Mouse (Mus musculus) forebrain, embryonic 13.5 days (tissue): ENCODE data around the gene Men1. TPM values are rescaled to one million over a fixed set of nuclear protein-coding genes. Genes with fewer than 3 reads are reported as not detected.

Experiments used
- ATAC-seq: fragments of 200-750 bp; cut with Nextera tagmentation; 2 replicates; pipeline ENCODE4 v1.8.0; 2017
- H3K27ac ChIP-seq: fragments of 300-500 bp; sonication (generic); 2 replicates; pipeline ENCODE4 v1.5.1; 2015; ENCODE audit warnings: inconsistent platforms, mild to moderate bottlenecking, moderate library complexity
- H3K27me3 ChIP-seq: fragments of 300-500 bp; sonication (generic); 2 replicates; pipeline ENCODE4 v1.6.1; 2015; ENCODE audit warnings: mild to moderate bottlenecking, inconsistent platforms
- H3K36me3 ChIP-seq: fragments of 300-500 bp; sonication (generic); 2 replicates; pipeline ENCODE4 v1.6.1; 2015; ENCODE audit warnings: mild to moderate bottlenecking, inconsistent platforms; ENCODE audit not compliant: poor library complexity, severe bottlenecking
- H3K4me1 ChIP-seq: fragments of 300-500 bp; sonication (generic); 2 replicates; pipeline ENCODE4 v1.6.1; 2015; ENCODE audit warnings: inconsistent platforms
- H3K4me2 ChIP-seq: fragments of 300-500 bp; sonication (generic); 2 replicates; pipeline ENCODE4 v1.6.1; 2015; ENCODE audit warnings: inconsistent platforms, mild to moderate bottlenecking, moderate library complexity
- H3K4me3 ChIP-seq: fragments of 300-500 bp; sonication (generic); 2 replicates; pipeline ENCODE4 v1.5.1; 2015; ENCODE audit warnings: mild to moderate bottlenecking, inconsistent platforms
- H3K9ac ChIP-seq: fragments of 300-500 bp; sonication (generic); 2 replicates; pipeline ENCODE4 v1.6.1; 2015; ENCODE audit warnings: mild to moderate bottlenecking, inconsistent platforms
- H3K9me3 ChIP-seq: fragments of 300-500 bp; sonication (generic); replicated peaks from 2 replicates; pipeline ENCODE4 v1.6.1; 2016; ENCODE audit warnings: inconsistent platforms
- WGBS: fragments of 180-500 bp; shearing (Covaris S2); methylation state at CpG from one replicate; pipeline ENCODE4 v1.1.7; 2015; 5-methylcytosine and 5-hydroxymethylcytosine counted together
- polyA plus RNA-seq: library from polyadenylated mRNA; unstranded; fragments of >200 nt; fragmentation: Nextera tagmentation; extraction: Ambion mirVana; gene quantifications from 2 replicates; pipeline ENCODE4 v1.2.1, GENCODE M21; 2015

Men1 gene
- polyA plus RNA-seq, 1 experiment from 2014 or later: 83.8 TPM

DNA sequence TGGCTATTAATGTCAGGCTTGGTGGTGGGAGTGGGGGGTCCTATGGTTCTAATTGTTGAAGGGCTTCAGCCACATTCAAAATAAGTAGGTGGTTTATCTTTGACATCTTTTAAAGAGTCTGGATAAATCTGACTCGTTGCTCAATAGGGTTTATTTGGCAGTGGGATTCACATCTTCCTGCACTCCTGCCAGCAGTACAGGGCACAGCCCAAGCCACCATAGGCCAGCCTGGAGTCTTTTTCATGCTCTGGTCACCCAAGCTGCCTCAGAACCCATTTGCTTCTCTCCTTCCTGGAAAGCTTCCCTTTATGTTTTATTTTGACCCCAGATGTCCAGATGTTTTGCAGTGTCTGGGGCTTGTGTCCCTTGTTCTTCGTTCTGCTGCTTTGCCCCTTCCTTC is 41.9 kb downstream of the Men1 start:
- Histone ChIP-seq H3K9me3 (no peaks in the 10 kb centered on the region), H3K36me3 (peaks cover 82% of the 10 kb centered on the region), H3K4me2 (no peak overlapping the region), H3K27ac (peak overlapping the region; percentile 3; the same call in 1 of the 2 replicates), H3K4me1 (0 out of 2 replicates have a peak, but pooled peaks cover 7% of the 10 kb centered on the region), H3K27me3 (no peaks in the 10 kb centered on the region), H3K4me3 (no peak overlapping the region), H3K9ac (no peak overlapping the region)
- no peak for ATAC-seq
- 71% methylated on average over 2 of the region's 2 CpGs for WGBS

DNA sequence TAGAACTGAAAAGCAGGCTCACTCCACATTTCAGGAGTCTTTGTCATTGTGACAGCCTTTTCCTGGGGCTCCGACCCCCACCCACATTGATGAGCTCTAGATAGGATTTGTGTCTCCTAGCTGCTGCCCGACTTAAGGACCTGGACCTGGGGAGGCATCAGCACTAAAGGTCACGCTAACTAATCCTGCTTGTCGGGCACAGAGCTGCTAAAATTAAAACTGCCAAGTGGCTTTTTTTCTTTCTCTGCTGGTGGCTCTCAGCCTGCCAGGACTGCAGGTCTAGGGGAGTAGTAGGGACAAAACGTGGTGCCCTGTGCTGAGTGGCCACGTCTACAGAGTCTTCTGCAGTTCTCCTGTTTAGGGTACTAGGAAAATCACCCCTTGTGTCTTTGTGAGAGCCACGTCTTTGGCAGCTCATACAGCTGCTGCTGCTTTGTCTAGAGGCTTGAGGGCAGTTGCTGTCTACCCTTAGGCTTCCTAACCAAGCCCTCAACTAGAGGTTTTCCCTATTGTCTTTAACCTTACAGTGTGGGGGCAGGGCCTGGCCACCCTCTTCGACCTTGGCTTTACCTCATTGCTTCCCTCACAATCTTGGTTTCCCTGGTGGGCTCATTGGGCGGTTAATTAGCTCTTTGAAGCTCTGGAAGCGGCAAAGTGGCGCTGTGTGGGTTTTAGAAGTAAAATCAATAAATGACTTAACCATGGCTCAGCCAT is 42.7 kb downstream of the Men1 start:
- Histone ChIP-seq H3K27me3 (no peaks in the 10 kb centered on the region), H3K27ac (peak overlapping the region; percentile 40), H3K4me2 (no peak overlapping the region), H3K4me1 (0 out of 2 replicates have a peak, but pooled peaks cover 7% of the 10 kb centered on the region), H3K4me3 (no peak overlapping the region), H3K36me3 (peaks cover 74% of the 10 kb centered on the region), H3K9me3 (no peaks in the 10 kb centered on the region), H3K9ac (no peak overlapping the region)
- WGBS: 44% methylated on average over 11 of the region's 11 CpGs
- ATAC-seq: no peak

DNA sequence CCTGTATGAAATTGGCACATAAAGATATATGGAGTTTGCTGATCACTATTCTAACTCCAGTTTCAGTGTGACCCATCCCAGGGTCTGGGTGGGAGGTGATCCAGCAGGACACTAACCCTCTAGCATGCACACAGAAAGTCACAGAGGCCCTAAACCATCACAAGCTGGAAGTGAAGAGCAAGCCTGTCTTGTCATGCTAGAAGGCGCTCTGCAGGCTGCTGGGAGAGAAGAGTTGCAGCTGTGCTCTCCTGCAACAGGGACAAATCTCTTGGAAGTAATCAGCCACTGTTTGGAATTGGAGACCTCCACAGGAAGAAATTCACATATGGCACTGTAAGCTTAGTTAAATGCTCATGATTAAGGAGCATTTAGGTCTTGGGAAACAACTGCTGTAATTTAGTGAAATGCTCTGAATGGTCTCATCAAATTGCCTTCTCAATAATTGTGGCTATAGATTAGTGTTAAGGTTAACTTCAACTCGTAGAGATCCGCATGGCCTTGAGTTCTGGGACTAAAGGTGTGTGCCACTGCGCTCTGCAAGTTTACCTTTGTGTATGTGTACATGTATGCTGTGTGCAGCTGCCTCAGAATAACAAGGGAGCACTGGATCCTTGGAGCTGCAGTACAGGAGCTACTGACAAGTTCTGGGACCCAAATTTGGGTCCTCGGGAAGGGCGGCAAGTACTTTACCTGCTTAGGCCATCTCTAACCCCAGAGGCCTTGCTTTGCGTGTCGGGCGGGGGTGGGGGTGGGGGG is 45.8 kb downstream of the Men1 start:
- ATAC-seq: no peak
- Histone ChIP-seq H3K4me3 (no peak overlapping the region), H3K4me1 (0 out of 2 replicates have a peak, but pooled peaks cover 16% of the 10 kb centered on the region), H3K9ac (no peak overlapping the region), H3K9me3 (no peaks in the 10 kb centered on the region), H3K4me2 (no peak overlapping the region), H3K27ac (no peak overlapping the region), H3K27me3 (no peaks in the 10 kb centered on the region), H3K36me3 (peaks cover 42% of the 10 kb centered on the region)
- WGBS: 93% methylated on average over 9 of the region's 9 CpGs

DNA sequence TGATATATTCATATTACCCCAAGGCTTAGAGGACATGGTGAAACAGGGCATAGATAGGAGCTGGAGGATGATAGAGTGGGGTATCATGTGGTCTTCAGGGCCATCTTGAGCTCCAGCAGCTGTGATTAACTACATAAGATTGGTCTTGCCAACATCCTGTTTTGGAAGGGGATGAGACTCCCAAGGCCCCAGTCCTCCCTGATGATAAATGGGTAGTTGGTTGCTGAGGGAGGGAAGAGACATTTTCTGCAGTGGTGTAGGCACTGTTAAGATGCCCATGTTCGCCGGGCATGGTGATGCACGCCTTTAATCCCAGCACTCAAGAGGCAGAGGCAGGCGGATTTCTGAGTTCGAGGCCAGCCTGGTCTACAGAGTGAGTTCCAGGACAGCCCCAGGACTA is 46.5 kb downstream of the Men1 start:
- Histone ChIP-seq H3K27ac (no peak overlapping the region), H3K36me3 (peaks cover 36% of the 10 kb centered on the region), H3K9ac (no peak overlapping the region), H3K4me1 (0 out of 2 replicates have a peak, but pooled peaks cover 16% of the 10 kb centered on the region), H3K27me3 (no peaks in the 10 kb centered on the region), H3K4me2 (no peak overlapping the region), H3K9me3 (no peaks in the 10 kb centered on the region), H3K4me3 (no peak overlapping the region)
- no peak for ATAC-seq
- 96% methylated on average over 5 of the region's 5 CpGs for WGBS

DNA sequence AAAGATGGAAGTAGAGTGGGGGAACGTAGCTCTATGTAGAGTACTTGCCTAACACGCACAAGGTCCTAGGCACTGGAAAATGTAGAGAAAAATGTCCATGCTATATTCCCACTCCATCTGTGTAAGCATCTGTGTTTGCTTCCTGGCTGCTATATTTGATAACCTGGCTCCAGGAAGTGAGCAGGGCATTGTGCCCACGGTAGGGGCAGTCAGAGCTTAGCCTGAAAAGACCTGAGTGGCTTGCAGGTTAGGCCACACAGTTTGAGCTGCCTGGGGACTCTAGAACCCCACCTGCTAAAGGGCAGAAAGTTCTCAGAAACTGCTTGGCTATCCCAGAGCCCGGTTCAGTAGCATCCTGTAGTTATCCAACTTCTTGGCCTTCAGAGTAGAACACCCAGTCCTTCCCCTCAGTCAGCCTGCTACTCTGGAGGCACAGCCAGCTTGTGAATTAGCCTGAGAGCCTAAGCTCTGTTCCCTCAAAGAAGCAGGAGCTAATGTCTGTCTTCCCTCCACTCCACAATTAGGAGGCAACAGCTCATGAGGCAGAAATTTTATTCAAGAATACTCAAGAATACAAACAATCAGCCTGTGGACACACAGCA is 47.6 kb downstream of the Men1 start:
- WGBS: 82% methylated on average over 4 of the region's 4 CpGs
- Histone ChIP-seq H3K27ac (no peak overlapping the region), H3K4me1 (0 out of 2 replicates have a peak, but pooled peaks cover 14% of the 10 kb centered on the region)

GRCm38 (mm10) chr19:6383470-6383869 is 48.7 kb downstream of the Men1 start:
- Histone ChIP-seq H3K27me3 (0 out of 2 replicates have a peak, but pooled peaks cover 2% of the 10 kb centered on the region), H3K4me2 (no peak overlapping the region), H3K9ac (no peak overlapping the region), H3K36me3 (peaks cover 14% of the 10 kb centered on the region), H3K27ac (no peak overlapping the region), H3K4me1 (0 out of 2 replicates have a peak, but pooled peaks cover 9% of the 10 kb centered on the region), H3K9me3 (no peaks in the 10 kb centered on the region), H3K4me3 (no peak overlapping the region)
- WGBS: 46% methylated on average over 5 of the region's 5 CpGs
- no peak for ATAC-seq

More for the DNA sequence above, 47.6 kb downstream of the Men1 start:
- ATAC-seq: no peak
- no peak overlapping the region for H3K4me2 ChIP-seq
- peaks cover 24% of the 10 kb centered on the region for H3K36me3 ChIP-seq
- H3K4me3 ChIP-seq: no peak overlapping the region
- H3K9ac ChIP-seq: no peak overlapping the region
- no peaks in the 10 kb centered on the region for H3K27me3 ChIP-seq
- H3K9me3 ChIP-seq: no peaks in the 10 kb centered on the region

- Histone ChIP-seq H3K9me3 (no peaks in the 10 kb centered on the region), H3K4me1 (0 out of 2 replicates have a peak, but pooled peaks cover 9% of the 10 kb centered on the region), H3K4me3 (no peak within 1 kb of the TSS), H3K4me2 (no peak within 1 kb of the TSS), H3K36me3 (peaks cover 7% of the 10 kb centered on the region), H3K27ac (no peak within 1 kb of the TSS), H3K27me3 (0 out of 2 replicates have a peak, but pooled peaks cover 2% of the 10 kb centered on the region), H3K9ac (0 out of 2 replicates have a peak within 1 kb of the TSS, but pooled peaks have one; percentile 21)
- ATAC-seq: no peak
- WGBS: 11% methylated on average over 7 of the region's 7 CpGs
Measured at GRCm38 (mm10) chr19:6384128-6384527, 49.3 kb downstream of the Men1 start, which contains the start of gene Pygm. Gene Pygm, plus strand, starts transcription at chr19:6384399.

DNA sequence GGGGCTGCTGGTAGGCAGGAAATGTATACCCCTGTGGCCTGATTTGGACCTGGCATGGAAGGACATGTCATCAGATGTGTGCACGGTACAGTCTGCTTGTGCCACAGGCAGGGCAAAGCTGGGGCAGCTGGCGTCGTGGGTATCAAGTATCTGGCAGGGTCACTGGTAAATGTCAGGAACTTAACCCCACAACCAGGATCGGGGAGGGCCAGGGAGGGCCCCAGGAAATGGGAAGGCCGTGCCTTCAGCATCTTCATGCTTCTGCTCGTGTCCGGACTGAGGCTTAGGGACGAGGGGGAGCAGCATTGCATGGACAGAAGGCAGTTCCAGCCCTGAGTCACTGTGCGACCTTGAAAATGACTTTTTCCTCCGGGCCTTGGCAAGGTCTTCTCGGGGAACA is 50.2 kb downstream of the Men1 start:
- Histone ChIP-seq H3K36me3 (peaks cover under 1% of the 10 kb centered on the region; the same call in 1 of the 2 replicates), H3K27me3 (0 out of 2 replicates have a peak, but pooled peaks cover 2% of the 10 kb centered on the region), H3K4me1 (peaks cover 16% of the 10 kb centered on the region; the same call in 1 of the 2 replicates), H3K9ac (no peak overlapping the region), H3K9me3 (no peaks in the 10 kb centered on the region), H3K4me2 (no peak overlapping the region), H3K27ac (no peak overlapping the region), H3K4me3 (no peak overlapping the region)
- ATAC-seq: no peak
- 90% methylated on average over 11 of the region's 11 CpGs for WGBS

DNA sequence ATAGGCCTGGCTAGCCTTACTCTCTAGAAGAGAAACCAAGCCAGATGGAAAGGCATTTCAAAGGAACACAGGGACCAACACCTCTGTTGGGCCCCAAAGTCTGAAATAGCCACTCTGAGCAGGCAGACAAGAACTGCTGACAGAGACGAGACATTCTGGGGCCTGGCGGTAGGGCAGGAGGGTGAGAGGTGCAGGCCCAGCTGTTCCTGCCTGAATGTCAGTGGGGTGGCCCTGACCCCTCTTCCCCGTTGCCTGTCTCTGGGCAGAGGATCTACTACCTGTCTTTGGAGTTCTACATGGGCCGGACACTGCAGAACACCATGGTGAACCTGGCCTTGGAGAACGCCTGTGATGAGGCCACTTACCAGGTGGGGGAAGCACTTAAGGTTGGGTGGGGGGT is 50.6 kb downstream of the Men1 start:
- H3K9ac ChIP-seq: no peak overlapping the region; the same call in 1 of the 2 replicates
- no peak overlapping the region for H3K4me3 ChIP-seq
- H3K9me3 ChIP-seq: no peaks in the 10 kb centered on the region
- H3K36me3 ChIP-seq: no peaks in the 10 kb centered on the region
- WGBS: 87% methylated on average over 5 of the region's 5 CpGs
- 0 out of 2 replicates have a peak, but pooled peaks cover 2% of the 10 kb centered on the region for H3K27me3 ChIP-seq
- no peak overlapping the region for H3K27ac ChIP-seq
- no peak overlapping the region for H3K4me2 ChIP-seq
- peaks cover 16% of the 10 kb centered on the region; the same call in 1 of the 2 replicates for H3K4me1 ChIP-seq
- no peak for ATAC-seq

GRCm38 (mm10) chr19:6385821-6386220 is 51.0 kb downstream of the Men1 start:
- H3K9me3 ChIP-seq: no peaks in the 10 kb centered on the region
- no peak overlapping the region for H3K27ac ChIP-seq
- peaks cover 16% of the 10 kb centered on the region; the same call in 1 of the 2 replicates for H3K4me1 ChIP-seq
- 76% methylated on average over 7 of the region's 7 CpGs for WGBS
- H3K9ac ChIP-seq: no peak overlapping the region; the same call in 1 of the 2 replicates
- no peak overlapping the region for H3K4me3 ChIP-seq
- no peaks in the 10 kb centered on the region for H3K36me3 ChIP-seq
- 0 out of 2 replicates have a peak, but pooled peaks cover 2% of the 10 kb centered on the region for H3K27me3 ChIP-seq
- ATAC-seq: no peak
- no peak overlapping the region for H3K4me2 ChIP-seq

DNA sequence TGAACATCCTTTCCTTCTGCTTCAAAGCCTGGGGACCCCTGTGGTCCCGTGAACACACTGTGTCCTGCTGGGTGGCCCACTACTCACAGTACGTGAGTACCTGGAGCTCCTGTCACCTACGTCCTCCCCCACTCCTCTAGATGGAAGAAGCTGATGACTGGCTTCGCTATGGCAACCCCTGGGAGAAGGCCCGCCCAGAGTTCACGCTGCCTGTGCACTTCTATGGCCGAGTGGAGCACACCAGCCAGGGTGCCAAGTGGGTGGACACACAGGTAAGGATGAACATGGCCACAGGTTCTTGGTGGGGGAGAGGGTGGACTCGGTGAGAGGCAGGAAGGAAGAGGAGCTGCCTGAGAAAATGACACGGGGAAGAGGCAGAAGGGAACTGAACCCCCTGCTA is 51.5 kb downstream of the Men1 start:
- no peaks in the 10 kb centered on the region for H3K9me3 ChIP-seq
- WGBS: 65% methylated on average over 9 of the region's 9 CpGs
- no peak overlapping the region for H3K4me3 ChIP-seq
- ATAC-seq: no peak
- no peak overlapping the region for H3K27ac ChIP-seq
- H3K36me3 ChIP-seq: no peaks in the 10 kb centered on the region
- peaks cover 16% of the 10 kb centered on the region; the same call in 1 of the 2 replicates for H3K4me1 ChIP-seq
- H3K4me2 ChIP-seq: no peak overlapping the region
- 0 out of 2 replicates have a peak, but pooled peaks cover 2% of the 10 kb centered on the region for H3K27me3 ChIP-seq
- no peak overlapping the region for H3K9ac ChIP-seq
